Mouse (Mus musculus) lung, postnatal 0 days (tissue): ENCODE measurements at regions not wholly inside any gene's neighbourhood (a gene's known extent, or its start where the extent isn't known, plus 50 kb on each side); places are given as distances from the start of the nearest gene placed in this dataset.

Experiments used
- CTCF ChIP-seq: IDR thresholded peaks from 2 replicates; pipeline ENCODE4 v1.5.1; 2016; ENCODE audit warnings: antibody characterized with exemption, mild to moderate bottlenecking
- EP300 ChIP-seq: IDR thresholded peaks from 2 replicates; pipeline ENCODE4 v1.6.1; 2016; ENCODE audit warnings: antibody characterized with exemption, mild to moderate bottlenecking, control low read depth

DNA sequence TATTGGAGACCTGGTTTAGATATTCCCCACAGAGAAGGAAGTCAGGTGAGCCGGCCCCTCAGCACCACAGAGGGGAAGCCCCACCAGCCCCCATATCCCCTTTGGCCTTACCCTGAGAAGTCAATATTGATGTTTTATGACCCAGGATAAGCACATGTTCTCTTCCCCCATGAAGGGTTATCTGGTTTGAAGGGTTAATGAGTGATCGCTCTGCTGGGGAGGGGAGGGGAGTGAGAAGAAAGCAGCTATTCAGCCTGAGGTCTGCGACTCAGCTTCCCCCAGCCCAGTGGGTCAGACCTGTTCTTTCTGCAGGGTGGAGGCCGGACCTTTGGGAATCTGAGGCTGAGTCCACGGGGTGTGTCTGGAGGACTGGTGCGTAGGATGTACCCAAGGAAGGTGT is 152.4 kb upstream of the Haao start:
- TF ChIP-seq CTCF: no peak
- no peak for TF ChIP-seq EP300
